Mouse (Mus musculus) thymus, postnatal 14 days (tissue): ENCODE results near the gene Map3k11.

ENCODE experiments used
- DNase-seq: peaks from one replicate; pipeline ENCODE4 v3.0.0; 2021

The Map3k11 gene

DNA sequence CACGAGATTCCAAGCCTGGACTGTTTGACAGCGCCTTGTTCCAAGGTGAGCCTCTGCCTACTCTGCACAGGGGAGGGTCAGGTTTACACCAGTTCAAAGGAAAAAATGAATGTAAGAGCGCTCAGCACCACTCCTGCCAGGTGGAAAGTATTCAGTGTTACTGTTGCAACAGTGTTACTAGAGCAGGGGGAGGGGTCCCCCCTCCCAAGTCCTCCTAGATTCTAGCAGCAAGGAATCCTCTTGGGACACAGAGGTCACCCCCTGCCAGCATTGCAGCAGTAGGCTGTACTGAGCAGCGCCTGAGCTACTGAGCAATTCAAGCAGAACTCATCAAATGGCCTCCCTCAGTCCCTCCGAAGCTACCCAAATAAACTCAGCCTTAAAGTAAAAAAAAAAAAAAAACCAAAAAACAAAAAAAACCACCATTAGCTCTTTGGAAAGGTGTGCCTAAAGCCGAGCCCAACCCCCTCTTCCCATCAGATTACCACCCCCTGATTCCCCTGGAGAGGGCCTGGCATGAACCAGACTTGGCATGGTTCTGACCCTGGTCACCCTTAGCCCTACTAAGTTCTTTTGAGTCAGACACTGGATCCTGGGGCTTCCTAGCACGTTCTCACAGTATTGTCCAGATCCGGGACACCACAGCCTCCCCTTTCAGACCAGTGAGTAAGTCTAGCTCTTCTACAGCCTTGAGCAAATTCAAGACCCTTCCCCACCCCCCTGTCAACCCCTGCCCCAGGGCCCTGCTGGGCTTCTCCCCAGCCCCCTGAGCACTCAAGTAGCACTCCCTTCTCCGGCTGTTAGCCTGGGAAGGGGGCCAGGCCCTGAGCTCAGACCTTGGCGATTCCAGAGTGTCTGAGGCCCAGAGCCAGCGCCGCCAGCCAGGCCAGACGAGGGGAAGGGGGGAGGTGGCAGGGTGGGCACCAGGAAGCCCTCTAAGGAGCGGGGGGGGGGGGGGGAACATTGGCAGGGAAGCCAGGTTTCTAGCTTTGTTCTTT lies 52.1 kb downstream of the Map3k11 start, which contains the start of gene Ltbp3:
Ltbp3 (plus strand) TSS at position 585 of the 998 bp plus-strand sequence.
- DNase-seq: no peak

DNA sequence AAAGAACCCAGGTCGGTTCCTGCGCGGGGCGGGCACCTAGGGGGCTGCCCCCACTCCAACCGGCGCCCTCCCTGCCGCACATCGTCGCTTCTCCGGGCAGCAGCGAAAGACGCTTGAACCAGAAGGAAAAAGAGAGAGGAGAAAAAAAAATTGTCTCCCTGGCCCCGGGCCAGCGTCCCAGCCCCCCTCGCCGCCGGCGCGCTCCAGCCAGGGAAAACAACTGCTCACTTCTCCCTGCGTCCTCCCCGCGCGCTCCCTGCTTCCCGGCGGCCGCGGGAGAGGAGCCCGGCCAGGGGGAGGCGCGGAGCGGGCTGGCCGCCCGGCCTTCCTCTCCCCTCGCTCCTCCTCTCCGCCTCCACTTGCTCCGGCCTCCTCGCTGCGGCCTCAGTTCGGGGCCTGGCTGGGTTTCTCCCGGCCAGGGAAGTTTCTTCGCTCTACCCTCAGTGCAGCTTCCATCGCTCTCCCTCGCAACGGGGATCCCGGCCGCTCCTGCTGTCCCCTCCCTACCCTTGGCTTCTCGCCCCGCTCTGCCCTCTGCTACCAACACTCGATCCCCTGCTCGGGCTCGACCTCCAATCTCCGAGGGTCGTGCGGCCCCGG lies 53.2 kb downstream of the Map3k11 start:
- DNase-seq: no peak

DNA sequence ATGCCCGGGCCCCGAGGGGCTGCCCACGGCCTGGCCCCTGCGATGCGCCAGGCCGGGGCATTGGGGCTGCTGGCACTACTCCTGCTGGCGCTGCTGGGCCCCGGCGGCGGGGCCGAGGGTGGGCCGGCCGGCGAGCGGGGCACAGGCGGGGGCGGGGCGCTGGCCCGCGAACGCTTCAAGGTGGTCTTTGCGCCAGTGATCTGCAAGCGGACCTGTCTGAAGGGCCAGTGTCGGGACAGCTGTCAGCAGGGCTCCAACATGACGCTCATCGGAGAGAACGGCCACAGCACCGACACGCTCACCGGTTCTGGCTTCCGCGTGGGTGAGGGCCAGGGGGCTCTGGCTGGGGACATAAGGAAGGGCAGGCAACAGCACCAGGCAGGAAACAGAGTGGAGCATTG lies 53.7 kb downstream of the Map3k11 start:
- no peak for DNase-seq

DNA sequence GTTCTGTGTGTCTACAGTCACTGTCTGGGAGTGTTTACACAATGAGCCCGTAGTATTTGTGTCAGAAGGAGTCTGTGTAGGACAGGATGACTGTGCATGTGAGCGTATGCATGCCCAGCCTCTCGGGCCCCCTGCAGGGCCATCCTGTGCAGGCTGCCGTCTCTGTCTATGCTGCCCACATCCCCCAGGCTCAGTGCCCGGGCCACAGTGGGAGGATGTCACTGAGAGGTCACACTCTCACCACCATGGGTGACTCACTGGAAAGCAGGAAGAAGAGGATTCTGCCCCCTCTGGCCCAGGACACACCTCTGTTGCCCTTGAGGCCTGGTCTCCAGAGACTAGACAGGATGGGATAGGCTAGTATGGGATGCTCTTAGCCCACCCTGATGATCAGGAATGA lies 55.0 kb downstream of the Map3k11 start:
- no peak for DNase-seq

DNA sequence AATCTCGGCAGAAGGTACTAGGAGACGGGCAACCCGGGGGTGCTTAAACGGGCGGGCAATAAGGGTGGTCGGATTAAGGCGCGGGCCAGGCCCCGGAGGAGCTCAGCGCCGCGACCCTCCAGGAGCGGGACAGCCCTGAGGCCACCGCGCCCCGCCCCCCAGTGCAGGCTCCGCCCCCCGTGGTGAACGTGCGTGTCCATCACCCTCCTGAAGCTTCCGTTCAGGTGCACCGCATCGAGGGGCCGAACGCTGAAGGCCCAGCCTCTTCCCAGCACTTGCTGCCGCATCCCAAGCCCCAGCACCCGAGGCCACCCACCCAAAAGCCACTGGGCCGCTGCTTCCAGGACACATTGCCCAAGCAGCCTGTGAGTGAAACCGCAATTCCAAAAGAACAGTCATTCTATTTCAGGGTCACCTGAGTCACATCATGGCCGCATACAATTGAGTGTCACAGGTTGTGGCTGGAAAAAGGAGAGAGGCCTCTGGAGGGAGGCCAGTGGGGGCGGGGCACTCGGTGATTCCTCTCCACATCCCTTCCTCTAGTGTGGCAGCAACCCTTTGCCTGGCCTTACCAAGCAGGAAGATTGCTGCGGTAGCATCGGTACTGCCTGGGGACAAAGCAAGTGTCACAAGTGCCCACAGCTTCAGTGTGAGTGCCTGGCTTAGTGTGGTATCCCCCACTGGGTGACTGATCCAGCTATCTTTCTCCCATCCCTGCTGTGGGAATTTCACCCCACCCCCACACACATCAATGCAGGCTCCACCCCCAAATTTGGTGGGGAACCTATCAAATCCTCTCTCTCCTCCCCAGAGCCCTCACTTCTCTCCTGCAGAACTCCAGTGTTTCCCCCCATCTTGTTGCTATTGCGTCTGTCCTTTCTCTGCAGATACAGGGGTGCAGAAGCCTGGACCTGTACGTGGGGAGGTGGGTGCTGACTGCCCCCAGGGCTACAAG lies 57.5 kb downstream of the Map3k11 start:
- peak; percentile 48 for DNase-seq

GRCm38 (mm10) chr19:5746907-5747363 lies 58.4 kb downstream of the Map3k11 start:
- DNase-seq: no peak

DNA sequence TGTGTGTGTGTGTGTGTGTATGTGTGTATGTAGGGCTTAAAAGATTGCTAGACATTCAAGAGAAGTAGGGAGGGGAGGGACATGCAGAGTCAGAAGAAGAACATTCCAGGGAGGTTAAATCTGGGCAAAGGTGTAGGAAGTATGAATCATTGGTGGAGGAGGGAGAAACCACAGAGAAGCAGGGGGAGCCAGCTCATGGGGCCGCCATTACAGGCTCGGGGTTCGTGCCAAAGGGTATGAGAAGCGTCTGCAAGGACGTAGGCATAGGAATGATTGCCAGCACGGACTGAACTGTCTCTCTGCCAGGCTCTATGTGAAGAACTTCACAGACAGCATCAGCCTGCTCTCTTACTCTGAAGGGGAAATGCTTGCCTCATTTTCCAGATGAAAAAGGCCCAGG lies 60.9 kb downstream of the Map3k11 start:
- no peak for DNase-seq

DNA sequence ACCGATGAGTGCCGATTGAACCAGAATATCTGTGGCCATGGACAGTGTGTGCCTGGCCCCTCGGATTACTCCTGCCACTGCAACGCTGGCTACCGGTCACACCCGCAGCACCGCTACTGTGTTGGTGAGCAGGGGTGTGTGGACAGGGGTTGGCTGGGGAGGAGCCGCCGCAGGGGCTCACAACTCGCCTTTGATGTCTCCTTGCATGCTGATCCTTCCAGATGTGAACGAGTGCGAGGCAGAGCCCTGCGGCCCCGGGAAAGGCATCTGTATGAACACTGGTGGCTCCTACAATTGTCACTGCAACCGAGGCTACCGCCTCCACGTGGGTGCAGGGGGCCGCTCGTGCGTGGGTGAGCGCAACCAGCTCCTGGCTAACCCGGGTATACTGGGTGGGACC lies 62.4 kb downstream of the Map3k11 start:
- no peak for DNase-seq

DNA sequence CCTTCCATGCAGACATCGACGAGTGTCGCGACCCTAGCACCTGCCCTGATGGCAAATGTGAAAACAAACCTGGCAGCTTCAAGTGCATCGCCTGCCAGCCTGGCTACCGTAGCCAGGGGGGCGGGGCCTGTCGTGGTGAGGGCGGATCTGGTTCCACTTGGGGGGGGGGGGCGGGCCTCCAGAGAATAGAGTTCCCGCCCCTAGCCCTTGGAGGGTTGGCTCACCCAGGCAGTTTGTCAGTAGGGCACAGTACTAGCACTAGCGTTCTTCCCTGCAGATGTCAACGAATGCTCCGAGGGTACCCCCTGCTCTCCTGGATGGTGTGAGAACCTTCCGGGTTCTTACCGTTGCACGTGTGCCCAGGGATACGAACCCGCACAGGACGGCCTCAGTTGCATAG lies 63.2 kb downstream of the Map3k11 start:
- DNase-seq: peak; percentile 65
